Mouse (Mus musculus): ENCODE results near the gene Ccr9. TPM values are rescaled to one million over a fixed set of nuclear protein-coding genes. Genes with fewer than 3 reads are reported as not detected.

The Ccr9 gene
- polyA plus RNA-seq, 1 experiment from 2014 or later: 0.61 TPM

DNA sequence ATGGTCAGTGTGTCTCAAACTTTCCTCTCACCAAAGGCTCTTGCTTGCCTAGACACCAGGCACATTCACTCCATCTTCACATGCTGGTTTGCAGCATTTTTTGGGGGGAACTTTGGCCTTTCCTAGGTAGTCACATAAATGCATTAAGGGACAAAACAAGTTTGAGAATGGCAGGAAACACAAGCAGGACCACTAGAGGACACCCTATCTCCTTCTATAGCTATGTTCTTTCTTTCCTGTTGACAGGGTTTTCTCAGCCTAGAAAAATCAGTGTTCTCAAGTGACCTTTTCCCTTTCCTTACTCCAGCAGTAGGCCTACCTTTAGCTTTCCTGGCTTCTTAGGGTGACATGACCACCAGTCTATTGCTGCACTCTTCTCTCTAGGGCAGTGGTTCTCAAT, 124.7 kb downstream of the Ccr9 start:
- Histone ChIP-seq H3K4me3 (ENCODE audit: low read depth, low read length) (no peak overlapping the region), H3K4me2 (replicated peaks; ENCODE audit: low read depth) (no peak overlapping the region), H3K36me3 (ENCODE audit: control insufficient read depth, insufficient read depth) (peaks cover 49% of the 10 kb centered on the region), H3K4me1 (replicated peaks; ENCODE audit: control insufficient read depth, insufficient read depth, low read length) (no peaks in the 10 kb centered on the region), H3K27me3 (replicated peaks; ENCODE audit: control insufficient read depth, insufficient read depth, low read length) (no peaks in the 10 kb centered on the region), H3K9ac (ENCODE audit: low read depth, low read length) (no peak overlapping the region), H3K9me3 (ENCODE audit: control insufficient read depth) (no peaks in the 10 kb centered on the region), H3K27ac (ENCODE audit: low read depth, low read length) (no peak overlapping the region)
- no peak for ATAC-seq
- 0 out of 2 replicates have a peak, but pooled peaks have one; percentile 12 for TF ChIP-seq CTCF (IDR thresholded peaks at IDR 0.05; ENCODE audit: low read depth)

DNA sequence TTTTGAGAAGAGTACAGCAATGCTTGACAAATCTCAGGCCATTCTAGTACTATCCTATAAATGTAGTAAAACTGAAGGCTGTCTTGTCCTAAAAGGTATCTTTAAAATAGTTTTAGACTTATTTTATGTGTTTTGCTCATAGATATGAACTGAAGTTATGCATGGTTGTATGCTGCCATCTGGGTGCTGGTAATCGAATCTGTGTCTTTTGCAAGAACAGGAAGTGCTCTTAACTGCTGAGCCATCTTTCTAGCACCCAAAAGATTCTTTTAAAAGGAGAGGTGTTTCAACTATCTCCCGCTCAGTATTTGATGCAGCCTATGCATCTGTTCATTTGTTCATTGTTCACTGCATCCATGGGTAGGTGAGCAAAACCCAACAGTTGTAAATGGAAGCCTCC, 127.0 kb downstream of the Ccr9 start:
- WGBS: 89% methylated on average over 2 of the region's 2 CpGs
- no peak for TF ChIP-seq CTCF (IDR thresholded peaks at IDR 0.05; ENCODE audit: low read depth)
- H3K9me3 ChIP-seq (ENCODE audit: control insufficient read depth): no peaks in the 10 kb centered on the region
- peaks cover 40% of the 10 kb centered on the region for H3K36me3 ChIP-seq (ENCODE audit: control insufficient read depth, insufficient read depth)
- no peaks in the 10 kb centered on the region for H3K4me1 ChIP-seq (replicated peaks; ENCODE audit: control insufficient read depth, insufficient read depth, low read length)
- no peak overlapping the region for H3K4me3 ChIP-seq (ENCODE audit: low read depth, low read length)
- no peaks in the 10 kb centered on the region for H3K27me3 ChIP-seq (replicated peaks; ENCODE audit: control insufficient read depth, insufficient read depth, low read length)
- ATAC-seq: no peak
- H3K27ac ChIP-seq (ENCODE audit: low read depth, low read length): no peak overlapping the region
- no peak overlapping the region for H3K9ac ChIP-seq (ENCODE audit: low read depth, low read length)
- no peak overlapping the region for H3K4me2 ChIP-seq (replicated peaks; ENCODE audit: low read depth)

DNA sequence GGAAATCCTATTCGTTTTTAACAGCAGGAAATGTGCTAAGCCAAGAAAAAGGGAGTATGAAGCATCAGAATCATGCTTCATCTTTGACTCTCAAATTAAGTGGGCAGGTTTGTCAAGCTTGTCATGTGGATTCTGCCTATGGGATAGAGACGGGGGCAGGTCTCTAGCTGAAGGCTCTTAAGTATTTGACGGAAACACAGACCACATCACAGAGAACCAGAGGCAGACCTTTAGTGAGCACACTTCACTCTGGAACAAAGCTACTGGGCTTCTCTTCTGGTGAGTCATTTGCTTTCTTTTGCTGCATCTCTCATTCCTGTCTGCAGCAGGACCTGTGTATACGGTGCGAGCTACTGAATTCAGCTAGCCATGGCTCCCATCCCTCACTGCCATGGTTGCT, 128.0 kb downstream of the Ccr9 start, which contains the start of gene Cxcr6:
Cxcr6 (plus strand) TSS at position 209 of the 400 bp plus-strand sequence.
- H3K27ac ChIP-seq (ENCODE audit: low read depth, low read length): no peak within 1 kb of the TSS
- no peak within 1 kb of the TSS for H3K4me2 ChIP-seq (replicated peaks; ENCODE audit: low read depth)
- no peak within 1 kb of the TSS for H3K9ac ChIP-seq (ENCODE audit: low read depth, low read length)
- no peaks in the 10 kb centered on the region for H3K27me3 ChIP-seq (replicated peaks; ENCODE audit: control insufficient read depth, insufficient read depth, low read length)
- no peaks in the 10 kb centered on the region for H3K4me1 ChIP-seq (replicated peaks; ENCODE audit: control insufficient read depth, insufficient read depth, low read length)
- no peak within 1 kb of the TSS for H3K4me3 ChIP-seq (ENCODE audit: low read depth, low read length)
- H3K36me3 ChIP-seq (ENCODE audit: control insufficient read depth, insufficient read depth): peaks cover 40% of the 10 kb centered on the region
- H3K9me3 ChIP-seq (ENCODE audit: control insufficient read depth): no peaks in the 10 kb centered on the region
- no peak for TF ChIP-seq CTCF (IDR thresholded peaks at IDR 0.05; ENCODE audit: low read depth)
- WGBS: 97% methylated on average over 5 of the region's 5 CpGs
- no peak for ATAC-seq

DNA sequence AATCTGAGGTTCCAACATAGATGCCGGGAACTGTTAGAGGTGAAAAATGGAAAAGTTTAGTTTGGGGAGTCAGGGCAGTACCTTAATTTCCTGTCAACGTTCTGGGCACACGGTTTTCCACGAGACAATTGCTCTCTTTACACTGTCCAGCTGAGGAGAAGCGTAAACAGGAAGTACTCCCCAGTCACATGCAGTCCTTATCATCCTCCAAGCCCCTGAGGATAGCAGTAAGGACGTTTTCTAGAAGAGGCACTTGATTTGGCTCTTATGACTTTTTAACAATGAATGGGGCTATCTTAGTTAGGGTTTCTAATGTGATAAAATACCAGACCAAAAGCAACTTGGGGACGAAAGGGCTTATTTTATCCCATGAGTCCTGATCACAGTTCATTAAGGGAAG, 130.3 kb downstream of the Ccr9 start:
- Histone ChIP-seq H3K27me3 (replicated peaks; ENCODE audit: control insufficient read depth, insufficient read depth, low read length) (no peaks in the 10 kb centered on the region), H3K4me2 (replicated peaks; ENCODE audit: low read depth) (no peak overlapping the region), H3K27ac (ENCODE audit: low read depth, low read length) (no peak overlapping the region), H3K36me3 (ENCODE audit: control insufficient read depth, insufficient read depth) (peaks cover 46% of the 10 kb centered on the region), H3K9ac (ENCODE audit: low read depth, low read length) (no peak overlapping the region), H3K9me3 (ENCODE audit: control insufficient read depth) (no peaks in the 10 kb centered on the region), H3K4me3 (ENCODE audit: low read depth, low read length) (no peak overlapping the region), H3K4me1 (replicated peaks; ENCODE audit: control insufficient read depth, insufficient read depth, low read length) (no peaks in the 10 kb centered on the region)
- no peak for TF ChIP-seq CTCF (IDR thresholded peaks at IDR 0.05; ENCODE audit: low read depth)
- 53% methylated on average over 7 of the region's 7 CpGs for WGBS
- no peak for ATAC-seq

DNA sequence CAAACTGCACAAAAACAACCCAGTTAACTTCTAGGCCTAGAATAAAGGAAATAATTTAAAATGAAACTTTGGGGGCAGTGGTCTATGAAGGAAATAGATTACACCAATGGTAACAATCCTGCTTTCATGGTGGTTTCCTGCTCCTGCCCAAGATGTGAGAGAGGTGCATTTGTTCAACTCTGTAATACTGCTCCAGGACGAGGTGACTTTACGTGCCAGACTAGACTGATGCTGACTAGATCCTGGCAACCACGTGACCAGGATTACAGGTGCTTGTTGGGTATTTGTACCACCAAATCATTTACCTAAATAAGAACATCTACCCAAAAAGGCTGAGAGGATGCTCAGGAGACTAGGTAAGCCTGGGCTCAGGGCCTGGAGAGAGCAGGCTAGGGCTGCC, 133.6 kb downstream of the Ccr9 start:
- no peaks in the 10 kb centered on the region for H3K27me3 ChIP-seq (replicated peaks; ENCODE audit: control insufficient read depth, insufficient read depth, low read length)
- H3K4me2 ChIP-seq (replicated peaks; ENCODE audit: low read depth): no peak overlapping the region
- no peaks in the 10 kb centered on the region for H3K4me1 ChIP-seq (replicated peaks; ENCODE audit: control insufficient read depth, insufficient read depth, low read length)
- no peaks in the 10 kb centered on the region for H3K9me3 ChIP-seq (ENCODE audit: control insufficient read depth)
- no peak for TF ChIP-seq CTCF (IDR thresholded peaks at IDR 0.05; ENCODE audit: low read depth)
- H3K27ac ChIP-seq (ENCODE audit: low read depth, low read length): no peak overlapping the region
- no peak overlapping the region for H3K9ac ChIP-seq (ENCODE audit: low read depth, low read length)
- 91% methylated on average over 3 of the region's 3 CpGs for WGBS
- ATAC-seq: no peak
- H3K4me3 ChIP-seq (ENCODE audit: low read depth, low read length): no peak overlapping the region
- peaks cover 63% of the 10 kb centered on the region for H3K36me3 ChIP-seq (ENCODE audit: control insufficient read depth, insufficient read depth)

DNA sequence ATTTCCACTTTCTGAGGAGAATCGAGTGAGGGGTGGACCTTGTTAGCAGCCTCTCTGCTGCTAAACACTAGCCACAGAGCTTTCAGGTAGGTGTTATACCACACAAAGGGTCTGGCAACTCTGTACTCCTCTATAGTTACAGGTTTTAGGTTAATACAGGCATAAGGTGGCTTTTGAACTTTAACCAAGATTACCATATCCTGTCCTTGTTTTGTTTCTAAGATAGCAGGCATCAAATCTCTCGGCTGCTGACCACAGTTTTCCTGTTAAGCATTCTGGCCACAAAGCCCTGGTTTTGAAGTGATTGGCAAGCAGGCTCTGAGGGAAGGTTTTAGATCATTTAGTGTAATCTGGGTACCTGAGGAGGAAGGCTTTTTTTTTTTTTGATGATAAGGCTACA, 136.1 kb downstream of the Ccr9 start:
- Histone ChIP-seq H3K27ac (ENCODE audit: low read depth, low read length) (no peak overlapping the region), H3K4me1 (replicated peaks; ENCODE audit: control insufficient read depth, insufficient read depth, low read length) (no peaks in the 10 kb centered on the region), H3K4me2 (replicated peaks; ENCODE audit: low read depth) (no peak overlapping the region), H3K27me3 (replicated peaks; ENCODE audit: control insufficient read depth, insufficient read depth, low read length) (no peaks in the 10 kb centered on the region), H3K9ac (ENCODE audit: low read depth, low read length) (no peak overlapping the region), H3K9me3 (ENCODE audit: control insufficient read depth) (no peaks in the 10 kb centered on the region), H3K4me3 (ENCODE audit: low read depth, low read length) (no peak overlapping the region), H3K36me3 (ENCODE audit: control insufficient read depth, insufficient read depth) (peaks cover 84% of the 10 kb centered on the region)
- no peak for ATAC-seq
- TF ChIP-seq CTCF (IDR thresholded peaks at IDR 0.05; ENCODE audit: low read depth): no peak
- 83% methylated on average over 2 of the region's 2 CpGs for WGBS

DNA sequence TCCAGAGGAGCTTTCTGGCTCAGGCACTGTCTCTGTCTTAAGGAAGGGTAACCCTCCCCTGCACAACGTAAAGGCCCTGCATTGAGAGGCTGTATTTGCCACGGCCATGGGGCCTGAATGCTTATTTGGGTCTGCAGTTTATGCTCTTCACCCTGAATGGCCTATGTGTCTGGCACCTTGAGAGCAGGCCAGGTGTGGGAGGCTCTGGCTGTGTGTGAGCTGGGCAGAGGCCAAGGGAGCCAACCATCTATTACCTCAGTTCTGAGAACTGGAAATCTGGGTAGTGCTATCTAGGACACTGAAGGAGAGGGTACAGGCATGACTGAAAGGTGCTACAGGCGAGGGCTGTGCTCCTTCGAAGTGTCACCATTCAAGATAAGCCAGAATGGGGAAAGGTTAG, 136.6 kb downstream of the Ccr9 start:
- Histone ChIP-seq H3K9ac (ENCODE audit: low read depth, low read length) (no peak overlapping the region), H3K9me3 (ENCODE audit: control insufficient read depth) (no peaks in the 10 kb centered on the region), H3K27me3 (replicated peaks; ENCODE audit: control insufficient read depth, insufficient read depth, low read length) (no peaks in the 10 kb centered on the region), H3K4me1 (replicated peaks; ENCODE audit: control insufficient read depth, insufficient read depth, low read length) (no peaks in the 10 kb centered on the region), H3K36me3 (ENCODE audit: control insufficient read depth, insufficient read depth) (peaks cover 89% of the 10 kb centered on the region), H3K27ac (ENCODE audit: low read depth, low read length) (no peak overlapping the region), H3K4me2 (replicated peaks; ENCODE audit: low read depth) (no peak overlapping the region), H3K4me3 (ENCODE audit: low read depth, low read length) (no peak overlapping the region)
- no peak for TF ChIP-seq CTCF (IDR thresholded peaks at IDR 0.05; ENCODE audit: low read depth)
- 91% methylated on average over 4 of the region's 4 CpGs for WGBS
- no peak for ATAC-seq
